Mouse (Mus musculus) frontal cortex, adult (tissue): ENCODE data around the gene Gm15093.
"Not testable (repeated sequence)": the region's sequence is repeated elsewhere in the genome, so short reads cannot be mapped to it uniquely, and the experiment has no call there.

Experiments used
- ATAC-seq: cut with Nextera tagmentation; 2 replicates; pipeline ENCODE4 v1.9.2; 2017; ENCODE audit warnings: mild to moderate bottlenecking, moderate library complexity, mixed read lengths; ENCODE audit not compliant: low TSS enrichment

Gene Gm15093

GRCm38 (mm10) chrX:149272077-149272476, at the start of gene Gm15093:
Gene Gm15093 (plus strand): TSS chrX:149272377.
- not testable (repeated sequence) for ATAC-seq
